Mouse (Mus musculus) adrenal gland (tissue): Measurements from ENCODE around the gene Twnk.

ENCODE experiments used
- intact Hi-C: fragments of 180-260 bp; cut with DNase I; formaldehyde crosslinking; loops from one replicate; pipeline ENCODE4 v1.15.1; 2025

Twnk gene

DNA sequence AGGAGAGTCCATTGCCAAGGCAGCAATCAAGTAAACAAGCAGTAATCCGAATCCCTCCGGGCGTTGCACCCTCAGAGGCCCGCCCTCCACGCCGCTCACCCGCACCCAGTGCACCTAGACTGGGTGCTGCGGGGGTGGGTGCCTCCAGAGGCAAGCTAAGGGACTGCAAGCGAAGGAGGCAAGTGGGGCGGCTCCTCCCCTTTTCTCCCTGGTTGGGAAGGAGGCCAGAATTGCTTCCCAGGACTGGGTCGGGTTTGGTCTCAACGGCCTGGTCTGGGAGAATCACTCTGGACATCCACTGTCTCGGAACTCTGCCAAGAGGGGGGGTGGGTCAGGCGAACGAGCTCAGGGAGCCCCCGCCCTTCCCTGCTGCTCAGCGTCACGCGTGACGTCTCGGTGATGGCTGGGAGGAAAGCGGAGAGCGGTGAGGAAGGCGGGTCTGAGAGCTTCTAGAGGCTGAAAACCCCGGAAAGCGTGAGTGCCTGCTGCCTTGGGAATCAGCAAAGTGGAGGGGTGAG, 42.0 kb downstream of the Twnk start, which contains the start of gene Sfxn3:
Gene Sfxn3 (plus strand): TSS at position 87 of the 518 bp plus-strand sequence.
- intact Hi-C loops: no loop called here

DNA sequence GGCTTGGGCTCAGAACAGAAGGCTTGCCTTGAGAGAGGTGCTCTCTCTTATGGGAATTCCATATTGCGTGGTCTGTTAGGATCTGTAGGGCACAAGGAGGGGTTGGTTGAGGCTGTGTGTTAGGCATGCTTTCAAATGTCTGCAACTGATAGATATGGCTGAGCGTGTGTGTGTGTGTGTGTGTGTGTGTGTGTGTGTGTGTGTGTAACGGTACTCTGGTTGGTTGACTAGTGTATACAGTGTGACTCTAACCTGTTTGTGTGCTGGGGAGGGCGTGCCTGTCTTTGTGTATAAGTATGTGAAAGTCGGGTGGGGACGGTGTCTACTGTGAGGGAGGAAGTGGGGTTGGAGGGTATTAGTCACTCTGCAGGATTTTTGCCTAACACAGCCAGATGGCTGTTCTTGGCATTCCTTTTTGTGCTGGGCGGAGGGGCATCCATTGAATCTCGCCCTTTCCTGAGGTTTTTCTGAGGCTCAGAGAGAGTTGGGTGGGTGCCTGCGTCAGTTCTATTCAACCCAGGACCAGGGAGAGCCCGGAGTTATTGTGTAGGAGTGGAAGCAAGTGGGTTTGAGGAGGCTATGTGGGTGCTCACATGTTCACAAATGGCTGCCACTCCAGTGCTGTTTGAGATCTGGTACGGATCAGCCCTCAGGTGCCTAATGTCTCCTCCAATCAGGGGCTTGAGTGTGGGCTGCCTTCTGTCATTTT, 42.6 kb downstream of the Twnk start:
- intact Hi-C loops: no loop called here

DNA sequence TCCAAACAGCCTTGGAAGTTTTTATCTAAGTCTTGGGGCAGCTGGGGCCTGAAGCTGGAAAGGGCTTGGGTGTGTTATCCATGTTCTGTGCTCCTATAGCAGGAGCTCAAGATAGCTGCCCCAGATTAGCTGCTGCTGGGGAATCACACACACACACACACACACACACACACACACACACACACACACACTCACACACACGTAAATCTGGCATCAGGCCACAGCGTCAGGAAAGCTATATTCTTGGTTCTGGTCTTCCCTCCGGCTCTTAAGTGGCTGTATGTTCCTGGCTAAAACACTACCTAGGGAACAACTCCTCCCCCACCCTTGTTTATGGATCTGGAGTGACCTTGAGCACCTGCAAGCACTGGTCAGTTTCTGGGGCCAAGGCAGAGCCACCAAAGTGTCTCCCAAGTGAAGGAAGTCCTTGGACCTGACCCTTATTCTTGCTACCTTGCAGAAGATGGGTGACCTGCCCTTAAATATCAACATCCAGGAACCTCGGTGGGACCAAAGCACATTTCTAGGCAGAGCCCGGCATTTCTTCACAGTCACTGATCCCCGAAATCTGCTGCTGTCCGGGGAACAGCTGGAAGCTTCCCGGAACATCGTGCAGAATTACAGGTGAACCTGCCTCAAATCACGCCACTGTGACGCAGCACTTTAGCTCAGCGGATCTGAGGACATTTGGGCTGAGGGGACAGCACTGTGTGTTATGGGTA, 43.3 kb downstream of the Twnk start:
- intact Hi-C loops: no loop called here

DNA sequence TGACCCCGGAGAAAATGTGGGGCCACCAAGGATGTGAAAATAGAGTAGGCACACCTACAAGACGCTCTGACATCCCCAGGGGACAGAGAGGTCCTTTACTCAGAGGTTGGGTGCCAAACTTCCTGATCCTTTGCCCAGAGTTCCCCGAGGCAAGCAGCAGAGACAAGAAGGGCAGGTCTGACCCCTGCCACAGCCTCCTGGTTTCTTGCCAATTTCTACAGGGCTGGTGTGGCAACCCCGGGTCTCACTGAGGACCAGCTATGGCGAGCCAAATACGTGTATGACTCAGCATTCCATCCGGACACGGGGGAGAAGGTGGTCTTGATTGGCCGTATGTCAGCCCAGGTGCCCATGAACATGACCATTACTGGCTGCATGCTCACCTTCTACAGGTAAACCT, 44.1 kb downstream of the Twnk start:
- intact Hi-C loops: no loop called here

DNA sequence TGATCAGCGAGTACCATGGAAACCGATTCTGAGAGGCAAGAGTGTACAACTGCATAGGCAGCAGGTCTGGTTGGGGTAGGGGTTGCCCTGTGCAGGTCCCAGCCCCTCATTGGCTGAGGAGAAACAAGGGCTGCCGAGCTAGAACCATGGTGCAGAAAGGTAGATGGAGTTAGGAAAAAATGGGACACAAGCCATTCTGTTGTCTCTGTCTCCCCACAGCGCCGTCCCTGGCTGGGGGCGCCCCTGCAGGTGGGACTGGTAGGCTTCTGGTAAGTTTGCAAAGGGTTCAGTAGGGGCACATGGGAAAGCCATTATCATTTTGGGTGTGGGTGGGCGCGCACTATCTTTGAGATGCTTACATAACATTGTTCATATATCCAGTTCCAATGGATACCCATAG, 48.0 kb downstream of the Twnk start:
- intact Hi-C loops: no loop called here

DNA sequence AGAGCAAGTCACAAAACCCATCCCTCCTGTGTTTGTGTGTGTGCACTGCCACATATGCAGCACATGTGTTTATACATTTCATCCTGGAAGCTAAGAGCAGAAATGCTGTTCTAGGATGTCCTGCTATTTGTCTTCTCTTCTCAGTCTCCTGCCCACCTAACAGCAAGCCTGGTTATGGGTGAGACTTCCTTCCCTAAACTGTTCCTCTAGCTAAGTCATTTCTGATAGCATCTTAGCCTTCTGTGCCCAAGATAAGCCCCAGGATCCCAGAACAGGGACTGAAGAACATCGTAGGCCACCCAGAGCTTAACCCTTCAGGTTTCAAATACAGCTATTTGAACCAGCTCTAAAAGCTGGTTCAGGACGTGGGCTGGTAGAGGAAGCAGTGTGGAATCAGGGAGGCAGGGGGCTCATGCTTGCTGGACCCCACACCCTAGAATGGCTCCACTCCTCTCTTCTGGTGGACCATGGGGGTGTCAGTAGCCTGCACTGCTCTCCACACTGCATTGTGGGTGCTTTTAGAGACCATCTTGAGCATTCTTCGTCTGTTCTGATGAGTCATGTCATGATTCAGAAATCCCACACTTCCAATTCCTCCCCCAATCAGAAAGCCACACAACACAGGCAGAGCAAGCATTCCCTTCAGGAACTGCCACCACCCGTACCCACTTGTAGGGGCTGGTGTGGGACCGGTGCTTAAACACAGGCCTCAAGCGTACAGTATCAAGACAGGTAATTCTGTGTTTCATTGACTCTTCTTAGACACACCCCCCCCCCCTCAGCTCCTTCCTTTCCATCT, 49.6 kb downstream of the Twnk start:
- intact Hi-C loops: no loop called here

DNA sequence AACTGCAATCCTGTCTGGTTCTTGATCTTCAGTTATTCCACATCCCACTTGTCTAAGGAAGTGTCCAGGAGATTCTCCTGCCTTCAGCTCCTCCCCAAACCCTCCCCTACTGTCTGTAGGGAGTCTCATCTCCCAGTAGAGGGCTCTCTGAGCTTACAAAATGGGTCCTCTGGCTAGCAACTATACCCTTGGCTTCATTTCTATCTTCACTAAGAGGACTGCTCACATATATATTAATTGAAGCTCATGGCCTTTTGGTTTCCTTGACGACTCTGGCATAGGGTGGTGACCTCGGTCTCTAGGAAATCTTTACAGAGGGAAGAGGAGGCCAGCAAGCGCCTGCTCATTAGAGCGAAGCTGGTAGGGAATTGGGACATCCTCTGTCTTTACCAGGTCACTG, 50.9 kb downstream of the Twnk start:
- intact Hi-C loops: no loop called here

DNA sequence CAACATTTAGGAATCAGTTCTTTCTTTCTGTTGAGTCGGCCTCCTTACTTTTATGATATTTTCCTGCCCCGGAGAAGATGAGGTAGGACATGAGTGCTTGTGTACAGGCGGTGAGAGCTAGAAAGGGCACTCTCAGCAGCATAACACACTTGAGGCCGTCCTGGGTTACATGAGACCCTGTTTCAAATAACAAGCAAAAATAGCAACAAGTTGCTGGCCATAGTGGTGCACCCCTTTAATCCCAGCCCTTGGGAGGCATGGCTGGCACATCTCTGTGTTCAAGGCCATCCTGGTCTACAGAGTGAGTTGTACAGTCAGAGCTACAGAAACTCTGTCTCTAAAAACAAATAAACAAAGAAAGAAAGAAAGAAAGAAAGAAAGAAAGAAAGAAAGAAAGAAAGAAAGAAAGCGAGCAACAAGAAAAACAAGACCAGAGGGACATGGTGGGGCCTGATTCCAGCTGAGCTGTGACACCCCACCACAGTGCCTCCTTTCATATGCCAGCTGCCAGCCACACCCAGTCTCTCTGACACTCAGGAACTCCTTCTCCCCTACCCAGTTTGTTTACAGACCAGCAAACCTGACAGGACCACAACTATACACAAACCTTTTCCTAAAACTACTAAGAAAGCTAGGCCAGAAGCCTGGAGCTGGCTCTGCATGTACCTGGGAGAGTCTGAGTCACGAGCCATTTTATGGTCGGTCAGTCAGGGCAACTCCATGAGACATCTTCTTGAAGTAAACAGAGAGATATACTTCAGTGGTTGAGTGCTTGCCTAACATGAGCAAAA, 51.6 kb downstream of the Twnk start:
- intact Hi-C loops: no loop called here

DNA sequence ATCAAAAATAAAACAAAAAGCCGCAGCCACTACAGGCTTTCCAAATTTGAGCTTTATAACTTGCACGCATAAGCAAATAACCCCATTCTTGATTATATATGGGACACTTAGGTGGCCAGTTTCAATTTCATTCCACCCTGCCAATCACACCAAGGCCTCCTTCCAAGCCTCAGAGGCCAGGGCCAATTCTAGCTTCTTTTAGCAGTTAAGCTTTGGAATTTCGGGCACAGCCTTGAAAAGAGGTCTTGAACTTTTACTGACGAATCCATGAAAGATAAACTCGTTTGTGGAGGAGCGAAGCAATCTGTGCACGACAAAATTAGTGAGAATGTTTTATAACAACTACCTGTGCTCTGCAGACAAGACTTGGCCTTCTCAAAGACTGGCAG, 52.3 kb downstream of the Twnk start:
- intact Hi-C loops: no loop called here

DNA sequence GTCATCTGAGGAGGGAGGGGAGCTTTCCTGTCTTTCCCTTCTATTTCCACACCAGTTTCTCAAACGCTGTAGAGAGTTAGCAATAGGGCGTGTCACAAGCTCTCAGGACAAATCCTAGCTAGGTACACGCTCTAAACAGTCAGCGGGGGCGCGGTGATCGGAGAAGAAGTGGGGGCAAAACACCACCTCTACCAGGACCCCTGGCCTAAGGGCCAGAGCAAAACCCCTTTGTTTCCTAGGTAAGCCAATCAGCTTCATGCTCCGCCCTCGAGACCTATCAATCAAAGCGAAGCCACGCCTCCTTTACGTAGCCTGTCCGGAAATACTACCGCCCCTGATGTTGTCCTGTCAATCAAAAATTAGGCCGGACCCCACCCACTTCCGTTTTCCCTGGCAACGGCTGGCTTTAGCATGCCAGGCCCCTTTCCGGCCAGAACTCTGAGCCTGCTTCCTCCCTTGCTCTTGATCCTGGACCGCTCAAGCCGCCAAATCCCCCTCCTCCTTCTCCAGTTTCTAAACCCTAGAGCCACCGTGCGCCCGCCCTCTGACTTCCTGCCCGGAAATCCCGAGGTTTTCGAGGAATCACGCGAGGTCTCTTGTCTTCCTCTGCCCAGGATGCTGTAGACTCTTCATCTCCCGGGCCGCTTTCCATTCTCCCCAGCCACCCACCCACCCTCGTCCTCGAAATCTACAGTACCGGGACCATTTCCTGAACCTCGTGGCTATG, 52.8 kb downstream of the Twnk start:
- intact Hi-C loops: no loop called here

DNA sequence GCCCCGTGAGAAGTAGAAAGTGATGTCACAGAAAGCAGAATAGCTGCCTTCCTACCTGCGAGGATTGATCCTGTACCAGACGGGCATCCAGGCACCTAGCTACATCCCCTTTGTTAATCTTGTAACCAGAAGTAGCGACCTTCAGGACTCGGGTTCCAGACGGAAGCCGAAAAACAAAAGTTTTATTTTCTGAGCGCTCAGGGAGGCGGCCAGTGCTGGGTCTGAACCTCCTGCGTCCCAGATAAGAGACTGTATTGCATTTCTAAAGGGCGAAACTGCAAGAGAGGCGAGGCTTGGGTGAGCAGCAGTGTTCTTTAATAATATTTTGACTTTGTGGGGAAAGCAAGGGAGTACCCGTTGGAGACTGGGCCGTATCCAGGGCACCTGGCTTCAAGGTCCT, 53.4 kb downstream of the Twnk start:
- intact Hi-C loops: no loop called here
